10 mouse cellular contexts compared by ENCODE assay signal in the genomic region with DNA sequence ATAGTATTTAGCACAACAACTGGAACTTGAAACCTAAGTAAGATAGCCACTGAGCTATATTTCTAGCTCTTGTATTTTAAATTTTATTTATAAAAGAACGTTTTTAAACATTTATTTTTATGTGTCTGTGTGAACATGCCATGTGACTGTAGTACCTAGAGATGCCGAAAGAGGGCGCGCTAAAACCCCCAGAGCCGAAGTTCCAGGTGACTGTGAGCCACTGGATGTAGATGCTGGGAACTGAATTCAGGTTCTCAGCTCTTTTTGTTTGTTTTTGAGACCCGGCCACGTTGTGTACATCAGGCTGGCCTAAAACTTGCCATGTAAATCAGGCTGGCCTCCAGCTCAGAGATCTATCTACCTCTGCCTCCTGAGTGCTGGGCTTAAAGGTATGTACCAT. TPM values are rescaled to one million over a fixed set of nuclear protein-coding genes. Genes with fewer than 3 reads are reported as not detected.
DNase-seq lines count a peak whose midpoint lies in the region; ATAC-seq and TF ChIP-seq lines count a peak whose summit lies in the region.
"Had no signal": no experiment of that assay in that cellular context is flagged by ENCODE, and none has a peak within 500 bp of the region (broad histone marks: within the 10 kb centered on the region; RNA-seq: fewer than 3 reads in every experiment).

No protein-coding gene starts in this region.

- H3K9me3 ChIP-seq in kidney, postnatal 0 days (replicated peaks; ENCODE audit: low read length), result no peaks in the 10 kb centered on the region
- no peaks in the 10 kb centered on the region for H3K9me3 ChIP-seq in heart, embryonic 11.5 days (replicated peaks; ENCODE audit: control insufficient read depth, low read length)

- H3K27me3 ChIP-seq in kidney, postnatal 0 days (ENCODE audit: insufficient read depth, low read length), result no peaks in the 10 kb centered on the region
- H3K27me3 ChIP-seq in heart, embryonic 11.5 days (ENCODE audit: control insufficient read depth, insufficient read depth, low read length), result no peaks in the 10 kb centered on the region

- ATAC-seq in kidney, postnatal 0 days (replicated peaks; ENCODE audit: low FRiP score, low read depth), result no peak
- no peak for ATAC-seq in megakaryocyte progenitor cell, adult 5-6 weeks (replicated peaks; ENCODE audit: poor library complexity)
- ATAC-seq in cerebellum, adult (ENCODE audit: insufficient number of reproducible peaks, low FRiP score, low TSS enrichment), result no peak
- no peak for ATAC-seq in heart, embryonic 11.5 days (replicated peaks; ENCODE audit: insufficient number of reproducible peaks, low FRiP score, low TSS enrichment)

- H3K9ac ChIP-seq in kidney, postnatal 0 days (ENCODE audit: low read depth, low read length), result no peak overlapping the region
- H3K9ac ChIP-seq in heart, embryonic 11.5 days (ENCODE audit: low read depth, low read length), result no peak overlapping the region

- no peaks in the 10 kb centered on the region for H3K36me3 ChIP-seq in kidney, postnatal 0 days (ENCODE audit: insufficient read depth, low read length)
- no peaks in the 10 kb centered on the region for H3K36me3 ChIP-seq in heart, embryonic 11.5 days (ENCODE audit: control insufficient read depth, insufficient read depth, low read length)

- H3K4me1 ChIP-seq in kidney, postnatal 0 days (replicated peaks; ENCODE audit: insufficient read depth, low read length), result no peaks in the 10 kb centered on the region
- H3K4me1 ChIP-seq in bone marrow, adult 2 months (ENCODE audit: control insufficient read depth, insufficient read depth, low read length), result peaks cover 3% of the 10 kb centered on the region; the same call in 1 of the 2 replicates
- peaks cover 10% of the 10 kb centered on the region for H3K4me1 ChIP-seq in olfactory bulb, adult 2 months (ENCODE audit: control insufficient read depth, insufficient read depth, low read length)
- H3K4me1 ChIP-seq in heart, embryonic 11.5 days (ENCODE audit: control insufficient read depth, insufficient read depth, low read length), result no peaks in the 10 kb centered on the region

- TF ChIP-seq POLR2A in bone marrow, adult 2 months (IDR thresholded peaks at IDR 0.05; ENCODE audit: borderline replicate concordance, control insufficient read depth, low read depth, low read length), result no peak
- TF ChIP-seq POLR2A in olfactory bulb, adult 2 months (IDR thresholded peaks at IDR 0.05; ENCODE audit: insufficient read depth, low read depth, low read length), result no peak

- H3K4me2 ChIP-seq in kidney, postnatal 0 days (ENCODE audit: low read length), result no peak overlapping the region
- H3K4me2 ChIP-seq in heart, embryonic 11.5 days, result no peak overlapping the region

- no peak for DNase-seq in kidney, postnatal 0 days (ENCODE audit: low spot score)
- DNase-seq in kidney, adult 9 months, result no peak
- DNase-seq in CD8-positive naive resting alpha-beta T cell, adult 2 months (ENCODE audit: low read depth in 2 of 2, low spot score in 2 of 2), result peak; percentile 47 to 48

- no peak overlapping the region for H3K27ac ChIP-seq in kidney, postnatal 0 days
- no peak overlapping the region for H3K27ac ChIP-seq in bone marrow, adult 2 months (ENCODE audit: control insufficient read depth, insufficient read depth, low read depth, low read length, poor library complexity)
- H3K27ac ChIP-seq in olfactory bulb, adult 2 months (ENCODE audit: insufficient read depth, low read depth, low read length), result no peak overlapping the region
- H3K27ac ChIP-seq in heart, embryonic 11.5 days (ENCODE audit: low read depth, low read length), result no peak overlapping the region

- 32% methylated on average over 7 of the region's 7 CpGs for WGBS in kidney, postnatal 0 days
- 23% methylated on average over 7 of the region's 7 CpGs for WGBS in bone marrow, adult 2 months
- 24% methylated on average over 7 of the region's 7 CpGs for WGBS in olfactory bulb, adult 2 months
- 21% methylated on average over 7 of the region's 7 CpGs for WGBS in heart, embryonic 11.5 days (ENCODE audit: insufficient replicate concordance)

- H3K4me3 ChIP-seq in kidney, postnatal 0 days (replicated peaks; ENCODE audit: low read depth, low read length), result no peak overlapping the region
- H3K4me3 ChIP-seq in bone marrow, adult 2 months (replicated peaks; ENCODE audit: control insufficient read depth, low read depth, low read length), result no peak overlapping the region
- H3K4me3 ChIP-seq in olfactory bulb, adult 2 months (ENCODE audit: insufficient read depth, low read depth, low read length), result no peak overlapping the region
- no peak overlapping the region for H3K4me3 ChIP-seq in heart, embryonic 11.5 days (ENCODE audit: low read depth, low read length)

- peak; percentile 59; the same call in 1 of the 2 replicates for TF ChIP-seq CTCF in kidney, postnatal 0 days (IDR thresholded peaks at IDR 0.05; ENCODE audit: low read depth)
- peak; percentile 56 for TF ChIP-seq CTCF in bone marrow, adult 2 months (IDR thresholded peaks at IDR 0.05; ENCODE audit: control insufficient read depth, insufficient read depth, low read length)
- TF ChIP-seq CTCF in olfactory bulb, adult 2 months (IDR thresholded peaks at IDR 0.05; ENCODE audit: insufficient read depth, low read depth, low read length), result peak; percentile 32; the same call in 1 of the 2 replicates

RNA-seq across cellular contexts. Expression of gene Morn3, which starts 3.0 kb away (rescaled TPM):
- 0.46 TPM in 1 of 2 replicates, not detected in the other for polyA plus RNA-seq in kidney, postnatal 0 days (2015; fragmentation: Nextera tagmentation; extraction: Ambion mirVana)
- polyA plus RNA-seq in bone marrow, adult 2 months (2011; ENCODE audit: insufficient read depth, insufficient read length, low replicate concordance, missing spikeins), result 5.3 TPM in 1 of 2 replicates, not detected in the other
- not detected in 2 replicates for polyA plus RNA-seq in olfactory bulb, adult 2 months (2012; ENCODE audit: insufficient read depth, insufficient read length, low replicate concordance, missing spikeins)
- total RNA-seq in megakaryocyte progenitor cell, adult 5-6 weeks (2015), result not detected in 2 replicates
- not detected in 2 replicates for total RNA-seq in megakaryocyte progenitor cell, adult 5-6 weeks (2017)
- 0.69 TPM in 1 of 2 replicates, not detected in the other for polyA plus RNA-seq in heart, embryonic 11.5 days (2014; fragmentation: Nextera tagmentation; extraction: Ambion mirVana)
- total RNA-seq: neutrophil, adult 5-6 weeks had no signal
- polyA plus RNA-seq: limb, embryonic 14.5 days had no signal

RNA-seq across cellular contexts. Expression of gene Tmem120b, which starts 24.4 kb away (rescaled TPM):
- polyA plus RNA-seq in kidney, postnatal 0 days (2015; fragmentation: Nextera tagmentation; extraction: Ambion mirVana), result 12.5 and 12.6 TPM in 2 replicates
- polyA plus RNA-seq in bone marrow, adult 2 months (2011; ENCODE audit: insufficient read depth, insufficient read length, low replicate concordance, missing spikeins), result 33.5 and 38.8 TPM in 2 replicates
- polyA plus RNA-seq in olfactory bulb, adult 2 months (2012; ENCODE audit: insufficient read depth, insufficient read length, low replicate concordance, missing spikeins), result not detected in 2 replicates
- total RNA-seq in megakaryocyte progenitor cell, adult 5-6 weeks (2015), result 0.42 and 1.4 TPM in 2 replicates
- 1.4 and 1.6 TPM in 2 replicates for total RNA-seq in megakaryocyte progenitor cell, adult 5-6 weeks (2017)
- 9.6 and 11.4 TPM in 2 replicates for polyA plus RNA-seq in heart, embryonic 11.5 days (2014; fragmentation: Nextera tagmentation; extraction: Ambion mirVana)

RNA-seq across cellular contexts. Expression of gene Orai1, which starts 29.0 kb away (rescaled TPM):
- polyA plus RNA-seq in kidney, postnatal 0 days (2015; fragmentation: Nextera tagmentation; extraction: Ambion mirVana), result 22.5 and 23.4 TPM in 2 replicates
- polyA plus RNA-seq in bone marrow, adult 2 months (2011; ENCODE audit: insufficient read depth, insufficient read length, low replicate concordance, missing spikeins), result 18.0 and 30.8 TPM in 2 replicates
- polyA plus RNA-seq in olfactory bulb, adult 2 months (2012; ENCODE audit: insufficient read depth, insufficient read length, low replicate concordance, missing spikeins), result not detected in 2 replicates
- 66.5 and 68.6 TPM in 2 replicates for total RNA-seq in megakaryocyte progenitor cell, adult 5-6 weeks (2015)
- total RNA-seq in megakaryocyte progenitor cell, adult 5-6 weeks (2017), result 13.5 and 20.8 TPM in 2 replicates
- polyA plus RNA-seq in heart, embryonic 11.5 days (2014; fragmentation: Nextera tagmentation; extraction: Ambion mirVana), result 12.5 and 15.1 TPM in 2 replicates

RNA-seq across cellular contexts. Expression of gene Kdm2b, which starts 54.2 kb away (rescaled TPM):
- polyA plus RNA-seq in kidney, postnatal 0 days (2015; fragmentation: Nextera tagmentation; extraction: Ambion mirVana), result 62.5 and 66.1 TPM in 2 replicates
- polyA plus RNA-seq in bone marrow, adult 2 months (2011; ENCODE audit: insufficient read depth, insufficient read length, low replicate concordance, missing spikeins), result 17.4 and 24.2 TPM in 2 replicates
- polyA plus RNA-seq in olfactory bulb, adult 2 months (2012; ENCODE audit: insufficient read depth, insufficient read length, low replicate concordance, missing spikeins), result 114 TPM in 1 of 2 replicates, not detected in the other
- total RNA-seq in megakaryocyte progenitor cell, adult 5-6 weeks (2015), result 60.0 and 60.4 TPM in 2 replicates
- 49.0 and 75.4 TPM in 2 replicates for total RNA-seq in megakaryocyte progenitor cell, adult 5-6 weeks (2017)
- polyA plus RNA-seq in heart, embryonic 11.5 days (2014; fragmentation: Nextera tagmentation; extraction: Ambion mirVana), result 26.5 and 28.8 TPM in 2 replicates

Comparison
In these comparisons a context has a peak if more than half of its experiments do, and no peak if none do; other contexts are left out.
1. DNase-seq: peak in CD8-positive naive resting alpha-beta T cell, adult 2 months (2 of 2); none in kidney, postnatal 0 days (single experiment) and kidney, adult 9 months (single experiment).
2. RNA of gene Tmem120b, which starts 24.4 kb away (polyA plus RNA-seq): 33.5 to 38.8 TPM in bone marrow, adult 2 months, 12.5 to 12.6 TPM in kidney, postnatal 0 days and 9.6 to 11.4 TPM in heart, embryonic 11.5 days; not detected in olfactory bulb, adult 2 months; every median in the first group is over 10 times any median in the second.
3. RNA of gene Orai1, which starts 29.0 kb away (polyA plus RNA-seq): 18.0 to 30.8 TPM in bone marrow, adult 2 months, 22.5 to 23.4 TPM in kidney, postnatal 0 days and 12.5 to 15.1 TPM in heart, embryonic 11.5 days; not detected in olfactory bulb, adult 2 months; every median in the first group is over 10 times any median in the second.
4. Peak in every context shown above with its lines, with median percentiles within 50 percentile points of each other: CTCF ChIP-seq.